Mouse (Mus musculus) ES-Bruce4 (cell line): Measurements from ENCODE around the gene 1700025G04Rik.

Experiments used
- CTCF ChIP-seq: IDR thresholded peaks from one replicate; pipeline ENCODE4 v1.8.1; 2011; ENCODE audit warnings: low read depth, low read length
- POLR2A ChIP-seq: IDR thresholded peaks from one replicate; pipeline ENCODE4 v1.8.1; 2011; ENCODE audit warnings: low read length; ENCODE audit not compliant: insufficient read depth

DNA sequence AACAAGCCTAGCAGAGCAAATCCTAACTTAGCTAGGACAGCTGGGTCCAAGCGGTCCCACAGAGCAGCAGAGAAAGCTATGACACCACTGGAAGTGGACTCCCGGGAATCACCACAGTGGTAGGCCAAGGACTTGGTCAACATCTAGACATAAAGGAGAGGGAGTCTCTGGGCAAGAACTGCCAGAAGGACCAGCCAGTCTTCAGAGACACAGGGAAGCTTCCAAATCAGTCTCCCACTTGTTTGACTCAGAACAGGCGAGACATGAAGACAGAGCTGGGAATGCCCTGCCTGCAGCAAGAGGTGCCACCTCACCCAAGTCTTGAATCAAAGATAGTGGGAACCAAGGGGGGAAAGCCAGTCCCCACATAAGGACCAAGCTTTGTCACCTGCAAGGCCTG lies 29.7 kb downstream of the 1700025G04Rik start:
- no peak for TF ChIP-seq POLR2A
- no peak for TF ChIP-seq CTCF
